Mouse (Mus musculus) stomach, embryonic 14.5 days (tissue): ENCODE data around the gene 1700024G13Rik. TPM values are rescaled to one million over a fixed set of nuclear protein-coding genes. Genes with fewer than 3 reads are reported as not detected.

Source experiments
- ATAC-seq: fragments of 200-750 bp; cut with Nextera tagmentation; 2 replicates; pipeline ENCODE4 v1.8.0; 2017; ENCODE audit warnings: low read depth, moderate TSS enrichment; ENCODE audit not compliant: insufficient number of reproducible peaks, insufficient read depth, low FRiP score
- H3K27ac ChIP-seq: fragments of 300-500 bp; sonication (generic); 2 replicates; pipeline ENCODE4 v1.5.1; 2014; ENCODE audit warnings: mild to moderate bottlenecking, low read length, moderate library complexity, mixed read lengths
- H3K27me3 ChIP-seq: fragments of 300-500 bp; sonication (generic); 2 replicates; pipeline ENCODE4 v1.6.1; 2014; ENCODE audit warnings: low read length, control low read depth, mixed read lengths; ENCODE audit not compliant: control insufficient read depth, insufficient read depth
- H3K36me3 ChIP-seq: fragments of 300-500 bp; sonication (generic); 2 replicates; pipeline ENCODE4 v1.6.1; 2014; ENCODE audit warnings: mild to moderate bottlenecking, control low read depth, low read length, moderate library complexity, mixed read lengths; ENCODE audit not compliant: control insufficient read depth, insufficient read depth
- H3K4me1 ChIP-seq: fragments of 300-500 bp; sonication (generic); 2 replicates; pipeline ENCODE4 v1.6.1; 2014; ENCODE audit warnings: low read length, control low read depth, mixed read lengths; ENCODE audit not compliant: control insufficient read depth, insufficient read depth
- H3K4me2 ChIP-seq: fragments of 300-500 bp; sonication (generic); replicated peaks from 2 replicates; pipeline ENCODE4 v1.6.1; 2014; ENCODE audit warnings: low read depth, low read length, control low read depth
- H3K4me3 ChIP-seq: fragments of 300-500 bp; sonication (generic); 2 replicates; pipeline ENCODE4 v1.5.1; 2014; ENCODE audit warnings: low read depth, low read length, control low read depth
- H3K9ac ChIP-seq: fragments of 300-500 bp; sonication (generic); replicated peaks from 2 replicates; pipeline ENCODE4 v1.6.1; 2014; ENCODE audit warnings: low read depth, mild to moderate bottlenecking, control low read depth, low read length, moderate library complexity, mixed read lengths
- H3K9me3 ChIP-seq: fragments of 300-500 bp; sonication (generic); 2 replicates; pipeline ENCODE4 v1.6.1; 2016; ENCODE audit warnings: low read depth, low read length, control low read depth; ENCODE audit not compliant: control insufficient read depth
- WGBS: fragments of 180-500 bp; shearing (Covaris S2); extraction: QIAGEN DNeasy Blood & Tissue Kit; methylation state at CpG from one replicate; pipeline ENCODE4 v1.1.7; 2014; 5-methylcytosine and 5-hydroxymethylcytosine counted together
- polyA plus RNA-seq: library from polyadenylated mRNA; unstranded; fragments of >200 nt; fragmentation: Nextera tagmentation; extraction: Ambion mirVana; gene quantifications from 2 replicates; pipeline ENCODE4 v1.2.1, GENCODE M21; 2014

The 1700024G13Rik gene
- polyA plus RNA-seq, 1 experiment from 2014 or later = not detected

DNA sequence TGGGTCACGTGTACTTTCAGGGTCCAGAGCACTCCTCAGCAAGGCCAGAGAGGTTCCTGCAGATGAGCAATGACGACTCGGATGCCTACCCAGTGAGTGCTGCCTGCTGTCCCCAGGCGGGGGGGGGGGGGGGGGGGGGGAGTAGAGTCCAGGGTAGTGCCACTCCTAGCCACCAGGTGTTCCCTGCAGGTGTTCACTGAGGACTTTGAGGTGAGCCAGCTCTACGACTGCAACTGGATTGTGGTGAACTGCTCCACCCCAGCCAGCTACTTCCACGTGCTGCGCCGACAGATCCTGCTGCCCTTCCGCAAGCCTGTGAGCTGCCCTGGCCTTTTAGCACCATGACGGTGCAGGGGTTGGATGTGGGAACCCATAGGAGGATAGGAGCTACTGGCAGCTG lies 43.5 kb downstream of the 1700024G13Rik start:
- no peak overlapping the region for H3K9ac ChIP-seq
- no peaks in the 10 kb centered on the region for H3K4me1 ChIP-seq
- H3K27me3 ChIP-seq = no peaks in the 10 kb centered on the region
- no peak overlapping the region for H3K4me3 ChIP-seq
- H3K36me3 ChIP-seq = peaks cover 13% of the 10 kb centered on the region
- ATAC-seq = no peak
- no peak overlapping the region for H3K27ac ChIP-seq
- WGBS = 83% methylated on average over 9 of the region's 10 CpGs
- H3K4me2 ChIP-seq = no peak overlapping the region
- no peaks in the 10 kb centered on the region for H3K9me3 ChIP-seq

DNA sequence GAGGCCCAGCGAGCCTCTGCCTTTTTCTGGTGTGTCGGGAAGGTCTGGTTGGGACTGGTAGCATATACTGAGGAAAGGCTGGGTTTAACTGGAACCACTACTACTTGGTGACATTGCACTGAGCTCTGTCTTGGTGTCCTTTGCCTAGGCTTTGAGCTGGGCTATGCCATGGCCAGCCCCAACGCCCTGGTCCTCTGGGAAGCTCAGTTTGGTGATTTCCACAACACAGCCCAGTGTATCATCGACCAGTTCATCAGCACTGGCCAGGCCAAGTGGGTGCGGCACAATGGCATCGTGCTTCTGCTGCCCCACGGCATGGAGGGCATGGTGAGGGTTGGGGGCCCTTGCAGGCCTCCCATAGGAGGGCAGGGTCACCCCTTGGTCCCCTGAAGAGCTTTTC lies 44.0 kb downstream of the 1700024G13Rik start:
- H3K36me3 ChIP-seq = peaks cover 13% of the 10 kb centered on the region
- H3K9me3 ChIP-seq = no peaks in the 10 kb centered on the region
- H3K4me2 ChIP-seq = no peak overlapping the region
- H3K27me3 ChIP-seq = no peaks in the 10 kb centered on the region
- no peak overlapping the region for H3K27ac ChIP-seq
- no peaks in the 10 kb centered on the region for H3K4me1 ChIP-seq
- no peak overlapping the region for H3K4me3 ChIP-seq
- ATAC-seq = no peak
- no peak overlapping the region for H3K9ac ChIP-seq
- 92% methylated on average over 7 of the region's 7 CpGs for WGBS

DNA sequence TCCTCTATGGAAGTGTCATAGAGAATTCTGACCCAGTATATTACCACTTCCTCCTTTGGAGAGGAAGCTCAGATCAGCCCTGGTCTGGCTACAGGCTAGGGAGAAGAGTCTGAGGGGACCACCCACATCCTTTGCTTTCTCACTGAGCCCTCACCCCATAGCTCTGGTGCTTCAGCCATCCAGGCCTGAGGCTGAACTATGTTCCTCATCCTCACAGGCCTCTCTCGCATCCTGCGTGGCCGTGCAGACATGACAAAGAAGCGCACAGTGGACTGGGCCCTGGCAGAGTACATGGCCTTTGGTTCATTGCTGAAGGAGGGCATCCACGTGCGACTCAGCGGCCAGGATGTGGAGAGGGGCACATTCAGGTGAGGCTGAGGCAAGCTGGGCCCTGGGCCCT lies 46.4 kb downstream of the 1700024G13Rik start:
- Histone ChIP-seq H3K4me2 (no peak overlapping the region), H3K27ac (no peak overlapping the region), H3K36me3 (peaks cover 13% of the 10 kb centered on the region), H3K27me3 (no peaks in the 10 kb centered on the region), H3K4me1 (no peaks in the 10 kb centered on the region), H3K9ac (no peak overlapping the region), H3K4me3 (no peak overlapping the region), H3K9me3 (no peaks in the 10 kb centered on the region)
- no peak for ATAC-seq
- 93% methylated on average over 7 of the region's 7 CpGs for WGBS

DNA sequence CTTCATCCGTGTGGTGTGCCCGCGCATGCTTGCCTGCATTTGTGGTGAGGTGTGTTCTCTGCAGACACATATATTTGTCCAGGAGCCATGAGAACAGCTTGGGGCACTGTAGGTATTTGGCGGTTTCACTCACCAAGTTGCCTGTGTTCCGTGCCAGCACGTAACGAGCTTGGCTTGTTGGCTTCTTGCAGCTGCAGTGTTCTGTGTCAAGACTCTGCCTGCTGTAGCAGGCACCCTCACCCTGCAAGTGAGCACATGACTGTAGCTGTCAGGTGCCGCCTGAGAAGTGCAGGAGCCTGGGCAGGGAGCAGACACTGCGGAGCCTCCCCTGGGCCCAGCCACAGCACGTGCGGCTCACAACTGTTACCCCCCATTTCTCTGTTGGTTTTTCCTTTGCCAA lies 51.6 kb downstream of the 1700024G13Rik start:
- Histone ChIP-seq H3K27me3 (no peaks in the 10 kb centered on the region), H3K27ac (no peak overlapping the region), H3K4me3 (no peak overlapping the region), H3K36me3 (peaks cover 12% of the 10 kb centered on the region), H3K4me1 (no peaks in the 10 kb centered on the region), H3K9ac (no peak overlapping the region), H3K4me2 (no peak overlapping the region), H3K9me3 (no peaks in the 10 kb centered on the region)
- 82% methylated on average over 11 of the region's 11 CpGs for WGBS
- ATAC-seq = no peak

DNA sequence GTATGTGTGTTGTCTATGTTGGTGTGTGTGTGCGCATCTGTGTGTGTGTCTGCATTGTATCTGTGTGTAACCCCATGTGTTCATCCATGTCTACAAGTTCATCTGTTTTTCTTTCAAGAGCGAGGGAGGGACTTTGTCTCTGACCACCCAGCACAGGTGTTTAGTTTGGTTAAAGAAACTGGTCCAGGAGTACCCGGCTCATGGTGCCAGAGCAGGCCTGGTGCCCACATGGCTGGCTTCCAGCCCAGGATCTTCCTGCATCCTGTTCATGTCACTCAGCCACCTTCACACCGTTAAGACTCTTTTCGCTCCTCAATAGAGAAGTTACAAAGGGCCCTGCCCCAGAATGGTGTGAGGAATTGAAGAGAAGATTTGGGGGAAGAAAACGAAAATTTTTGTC lies 52.2 kb downstream of the 1700024G13Rik start:
- WGBS = 77% methylated on average over 6 of the region's 6 CpGs
- Histone ChIP-seq H3K9ac (no peak overlapping the region), H3K9me3 (no peaks in the 10 kb centered on the region), H3K36me3 (peaks cover 10% of the 10 kb centered on the region; the same call in 1 of the 2 replicates), H3K4me2 (no peak overlapping the region), H3K4me3 (no peak overlapping the region), H3K27ac (no peak overlapping the region), H3K4me1 (no peaks in the 10 kb centered on the region), H3K27me3 (no peaks in the 10 kb centered on the region)
- ATAC-seq = no peak

DNA sequence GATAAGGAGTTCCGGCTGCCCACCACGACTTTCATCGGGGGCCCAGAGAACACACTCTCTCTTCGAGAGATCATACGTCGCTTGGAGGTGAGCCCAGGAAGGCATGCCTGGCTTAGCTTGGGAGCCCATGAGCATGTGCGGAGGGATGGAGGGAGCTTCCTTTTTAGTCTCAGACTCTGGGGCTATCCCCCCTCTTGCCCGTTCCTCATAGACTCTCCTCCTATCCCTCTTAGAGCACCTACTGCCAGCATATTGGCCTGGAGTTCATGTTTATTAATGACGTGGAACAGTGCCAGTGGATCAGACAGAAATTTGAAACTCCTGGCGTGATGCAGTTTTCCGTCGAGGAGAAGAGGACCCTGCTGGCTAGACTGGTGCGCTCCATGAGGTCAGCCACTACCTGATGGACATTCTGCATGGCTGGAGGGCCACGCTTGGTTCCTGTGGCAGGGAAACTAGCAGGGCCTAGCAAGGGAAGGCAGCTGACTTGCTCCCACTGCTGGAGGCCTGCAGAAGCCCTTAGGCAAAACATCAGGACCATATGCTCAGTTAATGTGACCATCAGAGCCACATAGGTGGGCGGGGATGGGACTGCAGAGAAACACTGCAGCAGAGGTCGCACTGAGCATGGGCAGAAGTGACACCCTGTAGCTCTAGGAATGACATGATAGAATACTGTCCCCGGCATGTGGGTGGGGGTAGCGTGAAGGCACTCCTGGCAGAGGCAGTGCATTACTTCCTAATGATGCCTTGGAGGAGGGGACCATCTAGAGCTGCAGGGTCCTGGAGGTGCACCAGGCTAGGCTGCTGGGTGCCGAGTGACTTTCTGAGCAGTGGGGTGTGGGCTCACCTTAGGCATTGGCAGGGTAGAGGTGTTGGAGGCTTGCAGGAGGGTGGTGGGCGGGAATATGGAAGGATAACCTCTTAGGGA lies 55.4 kb downstream of the 1700024G13Rik start:
- Histone ChIP-seq H3K27ac (no peak overlapping the region), H3K4me3 (no peak overlapping the region), H3K9me3 (no peaks in the 10 kb centered on the region), H3K27me3 (no peaks in the 10 kb centered on the region), H3K4me1 (no peaks in the 10 kb centered on the region), H3K9ac (no peak overlapping the region), H3K36me3 (peaks cover 4% of the 10 kb centered on the region; the same call in 1 of the 2 replicates), H3K4me2 (no peak overlapping the region)
- 82% methylated on average over 20 of the region's 20 CpGs for WGBS
- ATAC-seq = no peak

DNA sequence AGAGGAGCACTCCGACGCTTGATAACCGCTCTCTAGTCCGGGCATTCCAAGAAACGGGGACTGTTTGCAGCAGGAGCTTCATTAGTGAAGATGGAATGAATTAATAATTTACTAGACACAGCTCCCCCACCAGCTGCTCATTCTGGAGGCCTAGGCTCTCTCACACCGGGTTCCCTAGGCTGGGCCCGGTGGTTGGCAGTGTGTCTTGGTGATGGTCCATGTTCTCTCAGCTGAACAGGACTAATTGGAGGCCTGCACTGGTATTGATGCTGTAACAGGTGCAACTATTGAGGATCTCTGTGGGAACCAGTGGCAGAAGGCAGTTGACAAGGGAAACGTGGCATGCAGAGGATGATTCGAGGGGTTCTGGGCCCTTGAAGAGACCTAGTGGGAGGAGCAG lies 60.8 kb downstream of the 1700024G13Rik start:
- 80% methylated on average over 9 of the region's 9 CpGs for WGBS
- H3K4me3 ChIP-seq = no peak overlapping the region
- ATAC-seq = no peak

More for the DNA sequence above, 60.8 kb downstream of the 1700024G13Rik start:
- no peak overlapping the region for H3K4me2 ChIP-seq
- no peaks in the 10 kb centered on the region for H3K36me3 ChIP-seq
- H3K27me3 ChIP-seq = no peaks in the 10 kb centered on the region
- H3K27ac ChIP-seq = no peak overlapping the region
- H3K9ac ChIP-seq = no peak overlapping the region
- H3K9me3 ChIP-seq = no peaks in the 10 kb centered on the region
- no peaks in the 10 kb centered on the region for H3K4me1 ChIP-seq
